Mouse (Mus musculus) heart, postnatal 0 days (tissue): ENCODE results near the gene Eml3. TPM values are rescaled to one million over a fixed set of nuclear protein-coding genes. Genes with fewer than 3 reads are reported as not detected.
A peak's percentile ranks its signal among the peaks of the same experiment; 100 is the strongest.
"Not testable (repeated sequence)": the region's sequence is repeated elsewhere in the genome, so short reads cannot be mapped to it uniquely, and the experiment has no call there.

Experiments used
- ATAC-seq: fragments of 200-750 bp; cut with Nextera tagmentation; 2 replicates; pipeline ENCODE4 v1.8.0; 2017; ENCODE audit warnings: low read depth, moderate number of reproducible peaks, moderate library complexity; ENCODE audit not compliant: insufficient read depth
- DNase-seq: peaks from one replicate; pipeline ENCODE4 v3.0.0-alpha.2; 2016; ENCODE audit warnings: low spot score
- H3K27ac ChIP-seq: fragments of 300-500 bp; sonication (generic); 2 replicates; pipeline ENCODE4 v1.5.1; 2014; ENCODE audit warnings: low read depth, mild to moderate bottlenecking
- H3K27me3 ChIP-seq: fragments of 300-500 bp; sonication (generic); 2 replicates; pipeline ENCODE4 v1.6.1; 2014; ENCODE audit warnings: low read length, mixed read lengths; ENCODE audit not compliant: control insufficient read depth, insufficient read depth
- H3K36me3 ChIP-seq: fragments of 300-500 bp; sonication (generic); replicated peaks from 2 replicates; pipeline ENCODE4 v1.6.1; 2014; ENCODE audit warnings: low read length, mixed read lengths; ENCODE audit not compliant: control insufficient read depth, insufficient read depth
- H3K4me1 ChIP-seq: fragments of 300-500 bp; sonication (generic); 2 replicates; pipeline ENCODE4 v1.6.1; 2014; ENCODE audit warnings: antibody characterized with exemption; ENCODE audit not compliant: control insufficient read depth, insufficient read depth
- H3K4me2 ChIP-seq: fragments of 300-500 bp; sonication (generic); 2 replicates; pipeline ENCODE4 v1.6.1; 2014; ENCODE audit warnings: low read depth, mild to moderate bottlenecking, low read length, moderate library complexity
- H3K4me3 ChIP-seq: fragments of 300-500 bp; sonication (generic); 2 replicates; pipeline ENCODE4 v1.5.1; 2014; ENCODE audit warnings: low read depth, low read length
- H3K9ac ChIP-seq: fragments of 300-500 bp; sonication (generic); replicated peaks from 2 replicates; pipeline ENCODE4 v1.6.1; 2014; ENCODE audit warnings: low read depth, low read length, mixed read lengths
- H3K9me3 ChIP-seq: fragments of 300-500 bp; sonication (generic); replicated peaks from 2 replicates; pipeline ENCODE4 v1.6.1; 2016; ENCODE audit warnings: low read length; ENCODE audit not compliant: control insufficient read depth
- CTCF ChIP-seq: IDR thresholded peaks from 2 replicates; pipeline ENCODE4 v1.5.1; 2016; ENCODE audit warnings: antibody characterized with exemption, control low read depth, low read depth
- EP300 ChIP-seq: IDR thresholded peaks from 2 replicates; pipeline ENCODE4 v1.6.1; 2016; ENCODE audit warnings: antibody characterized with exemption, low read depth
- WGBS: fragments of 180-500 bp; shearing (Covaris S2); extraction: QIAGEN DNeasy Blood & Tissue Kit; methylation state at CpG from one replicate; pipeline ENCODE4 v1.1.7; 2014; 5-methylcytosine and 5-hydroxymethylcytosine counted together
- polyA plus RNA-seq: library from polyadenylated mRNA; unstranded; fragments of >200 nt; fragmentation: Nextera tagmentation; extraction: Ambion mirVana; gene quantifications from 2 replicates; pipeline ENCODE4 v1.2.1, GENCODE M21; 2015
- total RNA-seq: library from RNA; depleted of rRNA; stranded (reverse); fragments of >200 nt; gene quantifications from 2 replicates; pipeline ENCODE4 v1.2.3, GENCODE M21; 2014; ENCODE audit warnings: low replicate concordance

Eml3 gene
- total and polyA plus RNA-seq, 2 experiments from 2014 or later: 9.6 to 21.0 TPM

DNA sequence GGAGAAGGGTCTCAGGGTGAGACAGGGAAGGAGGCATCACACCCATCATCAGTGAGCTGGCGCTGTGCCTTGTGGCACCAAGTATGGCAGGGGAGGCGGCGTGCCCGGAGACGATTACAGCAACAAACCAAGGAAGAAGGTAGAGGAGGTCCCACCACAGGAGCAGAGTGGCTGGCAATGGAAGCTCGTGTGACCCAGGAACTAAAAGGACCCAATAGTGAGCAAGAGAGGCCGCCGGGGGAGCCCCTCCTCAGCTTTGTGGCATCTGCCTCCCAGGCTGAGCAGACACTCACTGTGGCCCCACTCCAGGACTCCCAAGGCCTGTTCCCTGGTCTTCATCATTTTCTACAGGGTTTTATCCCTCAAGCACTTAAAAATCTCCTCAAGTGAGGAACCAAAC, 36.4 kb downstream of the Eml3 start:
- peak overlapping the region; percentile 79 for H3K4me2 ChIP-seq
- H3K27me3 ChIP-seq: no peaks in the 10 kb centered on the region
- H3K4me1 ChIP-seq: peaks cover 15% of the 10 kb centered on the region
- peak overlapping the region; percentile 82 for H3K4me3 ChIP-seq
- peak overlapping the region; percentile 96 for H3K27ac ChIP-seq
- no peaks in the 10 kb centered on the region for H3K9me3 ChIP-seq
- WGBS: 67% methylated on average over 8 of the region's 8 CpGs
- no peak for DNase-seq
- H3K9ac ChIP-seq: peak overlapping the region; percentile 79
- H3K36me3 ChIP-seq: peaks cover 70% of the 10 kb centered on the region
- TF ChIP-seq EP300 (no peak), CTCF (no peak)
- ATAC-seq: no peak

GRCm38 (mm10) chr19:8966198-8966589, 36.8 kb downstream of the Eml3 start:
- Histone ChIP-seq H3K4me1 (peaks cover 15% of the 10 kb centered on the region), H3K27ac (peak overlapping the region; percentile 96), H3K9ac (peak overlapping the region; percentile 79), H3K36me3 (peaks cover 70% of the 10 kb centered on the region), H3K4me2 (peak overlapping the region; percentile 79), H3K27me3 (no peaks in the 10 kb centered on the region), H3K4me3 (peak overlapping the region; percentile 82), H3K9me3 (no peaks in the 10 kb centered on the region)
- no peak for DNase-seq
- ATAC-seq: no peak
- 23% methylated on average over 5 of the region's 5 CpGs for WGBS
- TF ChIP-seq EP300: no peak
- no peak for TF ChIP-seq CTCF

GRCm38 (mm10) chr19:8966590-8967372, 37.4 kb downstream of the Eml3 start, which contains the start of gene Eef1g:
Gene Eef1g (plus strand): TSS chr19:8967041.
- under 1% methylated on average over 52 of the region's 52 CpGs for WGBS
- H3K27me3 ChIP-seq: no peaks in the 10 kb centered on the region

GRCm38 (mm10) chr19:8967373-8967743, 38.0 kb downstream of the Eml3 start:
- ATAC-seq: no peak
- H3K4me3 ChIP-seq: peak overlapping the region; percentile 82
- TF ChIP-seq EP300: no peak
- TF ChIP-seq CTCF: no peak

More at GRCm38 (mm10) chr19:8966590-8967372, 37.4 kb downstream of the Eml3 start, which contains the start of gene Eef1g:
- H3K9ac ChIP-seq: peak within 1 kb of the TSS; percentile 87
- H3K4me2 ChIP-seq: peak within 1 kb of the TSS; percentile 94
- peaks cover 70% of the 10 kb centered on the region for H3K36me3 ChIP-seq
- DNase-seq (peak; percentile 100), ATAC-seq (peak; percentile 99)
- peak within 1 kb of the TSS; percentile 82 for H3K4me3 ChIP-seq
- H3K4me1 ChIP-seq: peaks cover 15% of the 10 kb centered on the region
- no peak for TF ChIP-seq CTCF
- 0 out of 2 replicates have a peak, but pooled peaks have one; percentile 79 for TF ChIP-seq EP300
- H3K9me3 ChIP-seq: no peaks in the 10 kb centered on the region
- peak within 1 kb of the TSS; percentile 96 for H3K27ac ChIP-seq

GRCm38 (mm10) chr19:8967893-8968292, 38.5 kb downstream of the Eml3 start:
- Histone ChIP-seq H3K4me1 (peaks cover 15% of the 10 kb centered on the region), H3K27ac (peak overlapping the region; percentile 82), H3K4me2 (peak overlapping the region; percentile 94), H3K27me3 (no peaks in the 10 kb centered on the region), H3K9me3 (no peaks in the 10 kb centered on the region), H3K36me3 (peaks cover 70% of the 10 kb centered on the region), H3K4me3 (peak overlapping the region; percentile 82), H3K9ac (peak overlapping the region; percentile 87)
- TF ChIP-seq EP300 (no peak), CTCF (no peak)
- no peak for ATAC-seq
- WGBS: 4% methylated on average over 8 of the region's 9 CpGs
- DNase-seq: no peak

More at GRCm38 (mm10) chr19:8967373-8967743, 38.0 kb downstream of the Eml3 start:
- H3K27ac ChIP-seq: peak overlapping the region; percentile 82
- peak overlapping the region; percentile 94 for H3K4me2 ChIP-seq
- peak overlapping the region; percentile 87 for H3K9ac ChIP-seq
- WGBS: 0% methylated on average over 8 of the region's 8 CpGs
- no peaks in the 10 kb centered on the region for H3K27me3 ChIP-seq
- H3K9me3 ChIP-seq: no peaks in the 10 kb centered on the region
- H3K36me3 ChIP-seq: peaks cover 70% of the 10 kb centered on the region
- no peak for DNase-seq
- peaks cover 15% of the 10 kb centered on the region for H3K4me1 ChIP-seq

- H3K9me3 ChIP-seq, ATAC-seq, H3K4me3 ChIP-seq, H3K27ac ChIP-seq, H3K4me2 ChIP-seq, DNase-seq, H3K9ac ChIP-seq, H3K27me3 ChIP-seq: not testable (repeated sequence)
- H3K36me3 ChIP-seq: peaks cover 83% of the 10 kb centered on the region
- WGBS: 86% methylated on average over 8 of the region's 8 CpGs
- peaks cover 12% of the 10 kb centered on the region for H3K4me1 ChIP-seq
These were observed 43.1 kb downstream of the Eml3 start for GRCm38 (mm10) chr19:8972491-8972890.
